Mouse (Mus musculus) E14TG2a.4 (cell line): ENCODE results near the gene Skil.

Experiments
- CTCF ChIP-seq: conservative IDR thresholded peaks from 2 replicates; pipeline ENCODE4 v1.5.1; 2014; ENCODE audit warnings: low read length
- NANOG ChIP-seq: IDR thresholded peaks from 2 replicates; pipeline ENCODE4 v1.6.1; 2014; ENCODE audit warnings: borderline replicate concordance, low read length, mixed read lengths
- POU5F1 ChIP-seq: IDR thresholded peaks from 2 replicates; pipeline ENCODE4 v1.6.1; 2014; ENCODE audit warnings: low read length, borderline replicate concordance

DNA sequence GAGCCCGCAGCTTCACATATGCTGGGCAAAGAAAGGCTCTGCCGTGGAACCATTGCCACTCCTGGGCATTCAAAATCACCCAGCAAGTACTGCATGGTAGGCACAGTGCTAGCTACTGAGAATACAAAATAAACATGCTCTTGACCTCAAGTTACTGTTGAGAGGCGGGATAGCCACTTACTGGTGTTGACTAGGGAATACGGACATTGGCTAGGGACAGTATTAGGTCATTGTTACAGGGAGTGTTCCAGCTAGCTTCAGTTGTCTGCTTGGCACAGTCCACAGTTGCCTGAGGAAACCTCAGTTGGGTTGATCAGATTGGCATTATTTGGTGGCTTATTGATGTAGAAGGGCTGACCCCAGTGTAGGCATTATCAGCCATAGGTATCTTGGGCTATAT is 12.8 kb downstream of the Skil start:
- TF ChIP-seq CTCF (no peak), POU5F1 (no peak), NANOG (no peak)
